Mouse (Mus musculus) CH12.LX (cell line): Measurements from ENCODE around the gene Tnfaip2. TPM values are rescaled to one million over a fixed set of nuclear protein-coding genes. Genes with fewer than 3 reads are reported as not detected.

Experiments used
- DNase-seq: peaks from one replicate; pipeline ENCODE4 v3.0.0-alpha.2; 2013; ENCODE audit errors: extremely low read depth
- H3K27ac ChIP-seq: 2 replicates; pipeline ENCODE4 v1.5.1; 2012; ENCODE audit warnings: low read depth, mild to moderate bottlenecking, control low read depth, moderate library complexity; ENCODE audit not compliant: insufficient read depth
- H3K27me3 ChIP-seq: replicated peaks from 2 replicates; pipeline ENCODE3; 2012; ENCODE audit warnings: inconsistent platforms
- H3K36me3 ChIP-seq, 2 experiments: replicated peaks in 1 of 2; 2 replicates each; pipeline versions ENCODE3 to v1.6.1; 2012; ENCODE audit warnings: inconsistent platforms in 1 of 2, low read length in 1 of 2, mild to moderate bottlenecking in 1 of 2, mixed read lengths in 1 of 2, moderate library complexity in 1 of 2; ENCODE audit not compliant: control insufficient read depth in 1 of 2, insufficient read depth in 1 of 2
- H3K4me1 ChIP-seq, 2 experiments: 2 replicates each; pipeline ENCODE4 v1.6.1; 2012; ENCODE audit warnings: inconsistent platforms in 1 of 2, moderate library complexity in 1 of 2; ENCODE audit not compliant: insufficient read depth in 2 of 2, control insufficient read depth in 1 of 2
- H3K4me2 ChIP-seq: 2 replicates; pipeline ENCODE4 v1.6.1; 2012; ENCODE audit warnings: low read depth, mild to moderate bottlenecking, control low read depth; ENCODE audit not compliant: poor library complexity, insufficient read depth, severe bottlenecking
- H3K4me3 ChIP-seq, 3 experiments: fragments of 150-350 bp in 1 of 3; sonication (generic) in 1 of 3; replicated peaks in 1 of 3; 2 replicates each; pipeline versions ENCODE3 to v1.5.1; 2011 to 2012; ENCODE audit warnings: low read depth in 2 of 3, low read length in 2 of 3, mild to moderate bottlenecking in 2 of 3, moderate library complexity in 2 of 3, control low read depth in 1 of 3, improper control_type of control experiment in 1 of 3, inconsistent platforms in 1 of 3, mixed read lengths in 1 of 3; ENCODE audit not compliant: poor library complexity in 1 of 3
- H3K79me2 ChIP-seq: replicated peaks from 2 replicates; pipeline ENCODE4 v1.6.1; 2012; ENCODE audit warnings: mild to moderate bottlenecking, moderate library complexity; ENCODE audit not compliant: control insufficient read depth, poor library complexity, insufficient read depth, severe bottlenecking; ENCODE audit errors: extremely low read depth
- H3K9ac ChIP-seq: 2 replicates; pipeline ENCODE4 v1.6.1; 2012; ENCODE audit warnings: low read depth, mild to moderate bottlenecking, control low read depth, moderate library complexity; ENCODE audit not compliant: insufficient read depth
- H3K9me3 ChIP-seq: replicated peaks from 2 replicates; pipeline ENCODE3; 2012; ENCODE audit warnings: low read length, inconsistent platforms, mixed read lengths
- CHD1 ChIP-seq: IDR thresholded peaks from 2 replicates; pipeline ENCODE4 v1.6.1; 2012; ENCODE audit warnings: low read depth, low read length, improper control_type of control experiment, inconsistent platforms
- CTCF ChIP-seq, 2 experiments: IDR thresholded peaks in 1 of 2; conservative IDR thresholded peaks in 1 of 2; 2 replicates each; pipeline ENCODE4 v1.5.1; 2011 to 2012; ENCODE audit warnings: low read depth in 2 of 2, low read length in 2 of 2, improper control_type of control experiment in 1 of 2, inconsistent platforms in 1 of 2, mild to moderate bottlenecking in 1 of 2, moderate library complexity in 1 of 2
- ELF1 ChIP-seq: IDR thresholded peaks from 2 replicates; pipeline ENCODE4 v1.6.1; 2014; ENCODE audit warnings: low read depth, mild to moderate bottlenecking, inconsistent platforms, low read length, improper control_type of control experiment
- ETS1 ChIP-seq: conservative IDR thresholded peaks from 2 replicates; pipeline ENCODE4 v1.6.1; 2012; ENCODE audit warnings: low read depth, mild to moderate bottlenecking, inconsistent platforms, low read length, improper control_type of control experiment, moderate library complexity
- GABPA ChIP-seq: IDR thresholded peaks from 2 replicates; pipeline ENCODE4 v1.6.1; 2012; ENCODE audit warnings: low read depth, low read length, improper control_type of control experiment, inconsistent platforms; ENCODE audit not compliant: insufficient replicate concordance
- HCFC1 ChIP-seq: IDR thresholded peaks from 2 replicates; pipeline ENCODE4 v1.6.1; 2012; ENCODE audit warnings: low read depth, mild to moderate bottlenecking, inconsistent platforms, low read length, improper control_type of control experiment
- IRF4 ChIP-seq: IDR thresholded peaks from 2 replicates; pipeline ENCODE4 v1.6.1; 2014; ENCODE audit warnings: low read depth, mild to moderate bottlenecking, inconsistent platforms, low read length, improper control_type of control experiment
- JUN ChIP-seq: IDR thresholded peaks from 2 replicates; pipeline ENCODE4 v1.6.1; 2011; ENCODE audit warnings: low read depth, mild to moderate bottlenecking, low read length, improper control_type of control experiment, moderate library complexity; ENCODE audit not compliant: insufficient read depth
- KAT2A ChIP-seq: IDR thresholded peaks from 2 replicates; pipeline ENCODE4 v1.6.1; 2012; ENCODE audit warnings: low read length, improper control_type of control experiment, inconsistent platforms; ENCODE audit not compliant: insufficient replicate concordance
- MAFK ChIP-seq: IDR thresholded peaks from 2 replicates; pipeline ENCODE4 v1.6.1; 2011; ENCODE audit warnings: low read length, improper control_type of control experiment; ENCODE audit not compliant: insufficient replicate concordance
- MAX ChIP-seq: IDR thresholded peaks from 2 replicates; pipeline ENCODE4 v1.6.1; 2011; ENCODE audit warnings: low read length, improper control_type of control experiment
- MEF2A ChIP-seq: IDR thresholded peaks from 2 replicates; pipeline ENCODE4 v1.6.1; 2014; ENCODE audit warnings: low read depth, mild to moderate bottlenecking, inconsistent platforms, low read length, improper control_type of control experiment, borderline replicate concordance
- MYC ChIP-seq: IDR thresholded peaks from 2 replicates; pipeline ENCODE4 v1.6.1; 2011; ENCODE audit warnings: low read depth, mild to moderate bottlenecking, improper control_type of control experiment, low read length
- NRF1 ChIP-seq: IDR thresholded peaks from 2 replicates; pipeline ENCODE4 v1.6.1; 2014; ENCODE audit warnings: low read depth, mild to moderate bottlenecking, inconsistent platforms, low read length, improper control_type of control experiment, moderate library complexity
- POLR2AphosphoS2 ChIP-seq: IDR thresholded peaks from 2 replicates; pipeline ENCODE4 v1.6.1; 2011; ENCODE audit warnings: low read depth, low read length, improper control_type of control experiment
- RAD21 ChIP-seq: IDR thresholded peaks from 2 replicates; pipeline ENCODE4 v1.6.1; 2011; ENCODE audit warnings: low read depth, mild to moderate bottlenecking, low read length, improper control_type of control experiment, moderate library complexity
- SIN3A ChIP-seq: IDR thresholded peaks from 2 replicates; pipeline ENCODE4 v1.6.1; 2012; ENCODE audit warnings: low read length, improper control_type of control experiment, inconsistent platforms
- SMC3 ChIP-seq: IDR thresholded peaks from 2 replicates; pipeline ENCODE4 v1.6.1; 2011; ENCODE audit warnings: low read depth, low read length, improper control_type of control experiment
- TCF12 ChIP-seq: IDR thresholded peaks from 2 replicates; pipeline ENCODE4 v1.6.1; 2014; ENCODE audit warnings: low read depth, mild to moderate bottlenecking, inconsistent platforms, low read length, improper control_type of control experiment
- UBTF ChIP-seq: IDR thresholded peaks from 2 replicates; pipeline ENCODE4 v1.6.1; 2012; ENCODE audit warnings: low read depth, mild to moderate bottlenecking, inconsistent platforms, low read length, improper control_type of control experiment, moderate library complexity
- USF1 ChIP-seq: IDR thresholded peaks from 2 replicates; pipeline ENCODE4 v1.6.1; 2014; ENCODE audit warnings: low read depth, mild to moderate bottlenecking, inconsistent platforms, low read length, improper control_type of control experiment
- USF2 ChIP-seq: conservative IDR thresholded peaks from 2 replicates; pipeline ENCODE4 v1.6.1; 2011; ENCODE audit warnings: low read depth, low read length, improper control_type of control experiment
- ZC3H11A ChIP-seq: IDR thresholded peaks from 2 replicates; pipeline ENCODE4 v1.6.1; 2012; ENCODE audit warnings: low read depth, mild to moderate bottlenecking, inconsistent platforms, low read length, improper control_type of control experiment
- ZKSCAN1 ChIP-seq: IDR thresholded peaks from 2 replicates; pipeline ENCODE4 v1.6.1; 2012; ENCODE audit warnings: low read depth, inconsistent platforms, low read length, improper control_type of control experiment, borderline replicate concordance
- ZMIZ1 ChIP-seq: IDR thresholded peaks from 2 replicates; pipeline ENCODE4 v1.6.1; 2012; ENCODE audit warnings: low read depth, mild to moderate bottlenecking, inconsistent platforms, low read length, improper control_type of control experiment
- ZNF384 ChIP-seq: IDR thresholded peaks from 2 replicates; pipeline ENCODE4 v1.6.1; 2012; ENCODE audit warnings: low read depth, low read length, improper control_type of control experiment, inconsistent platforms
- dilution Hi-C: fragments of 300-500 bp; cut with MboI; formaldehyde crosslinking; loops from 2 replicates; pipeline ENCODE4 v1.14.3; 2020; ENCODE audit warnings: low sequenced_read_pairs; ENCODE audit not compliant: extremely low pct_unique_long_range_greater_than_20kb, extremely low pct_ligation_motif_present
- in situ Hi-C: fragments of 300-500 bp; cut with MboI; formaldehyde crosslinking; loops from 3 replicates; pipeline ENCODE4 v1.14.3; 2019; ENCODE audit warnings: low sequenced_read_pairs, low pct_ligation_motif_present, low pct_unique_long_range_greater_than_20kb, mixed read lengths
- polyA plus RNA-seq: library from polyadenylated mRNA; unstranded; fragments of >175 nt; gene quantifications from 2 replicates; pipeline ENCODE4 v1.2.1, GENCODE M21; 2012; ENCODE audit warnings: low read depth; ENCODE audit not compliant: insufficient read length
- total RNA-seq, 2 experiments: library from RNA; depleted of rRNA; stranded (reverse); fragments of 300-350 nt in 1 of 2; fragments of >200 nt in 1 of 2; gene quantifications; 2 replicates each; pipeline ENCODE4 v1.2.3; 2012 to 2014

Gene Tnfaip2
- total and polyA plus RNA-seq, 3 experiments, result 0.93 to 2.5 (median 1.4) TPM

- H3K9me3 ChIP-seq, result no peaks in the 10 kb centered on the region
- H3K9ac ChIP-seq, result no peak overlapping the region
- H3K4me3 ChIP-seq, result no peak overlapping the region
- no peaks in the 10 kb centered on the region for H3K36me3 ChIP-seq
- H3K27me3 ChIP-seq, result peaks cover 2% of the 10 kb centered on the region
- in situ Hi-C loops, result no loop called here
- H3K4me2 ChIP-seq, result no peak overlapping the region
- peak; percentile 24 for DNase-seq
- TF ChIP-seq IRF4 (no peak), CTCF (conservative IDR thresholded peaks at IDR 0.05 in 1 of 2, IDR thresholded peaks at IDR 0.05 in 1 of 2; ENCODE audit: low read depth in 2 of 2, low read length in 2 of 2) (peak; percentile 48 to 63; a peak in 3 of 4 replicates)
- TF ChIP-seq, all 38 proteins: peak for 1
- Histone ChIP-seq H3K79me2 (no peaks in the 10 kb centered on the region), H3K27ac (no peak overlapping the region), H3K4me1 (0 out of 4 replicates have a peak, but pooled peaks cover 0 to 2% of the 10 kb centered on the region in 2 experiments)
- dilution Hi-C loops, result no loop called here
These were observed 54.8 kb downstream of the Tnfaip2 start for GRCm38 (mm10) chr12:111497076-111497475.

- Histone ChIP-seq H3K27me3 (no peaks in the 10 kb centered on the region), H3K4me3 (no peak overlapping the region), H3K9ac (no peak overlapping the region), H3K27ac (no peak overlapping the region), H3K36me3 (no peaks in the 10 kb centered on the region), H3K4me1 (peaks cover 2 to 16% of the 10 kb centered on the region in 2 experiments; a peak in 2 of 4 replicates), H3K9me3 (peaks cover 7% of the 10 kb centered on the region), H3K79me2 (no peaks in the 10 kb centered on the region), H3K4me2 (no peak overlapping the region)
- DNase-seq, result no peak
- dilution Hi-C loops (no loop called here), in situ Hi-C loops (no loop called here)
- no peak for TF ChIP-seq USF1
- no peak for TF ChIP-seq ELF1
- no peak for TF ChIP-seq TCF12
- no peak for TF ChIP-seq IRF4
- no peak for TF ChIP-seq ZC3H11A
- no peak for TF ChIP-seq MAX
- no peak for TF ChIP-seq ETS1
- no peak for TF ChIP-seq HCFC1
- no peak for TF ChIP-seq MAFK
- TF ChIP-seq MYC, result no peak
- TF ChIP-seq USF2, result no peak
- no peak for TF ChIP-seq SIN3A
- TF ChIP-seq UBTF, result no peak
These were observed 57.3 kb downstream of the Tnfaip2 start for GRCm38 (mm10) chr12:111499617-111500016.

- Histone ChIP-seq H3K4me1 (peaks cover 0 to 19% of the 10 kb centered on the region in 2 experiments; a peak in 2 of 4 replicates), H3K27me3 (no peaks in the 10 kb centered on the region), H3K36me3 (no peaks in the 10 kb centered on the region), H3K79me2 (no peaks in the 10 kb centered on the region), H3K9ac (no peak overlapping the region), H3K9me3 (peaks cover 7% of the 10 kb centered on the region), H3K4me3 (no peak overlapping the region), H3K27ac (no peak overlapping the region), H3K4me2 (no peak overlapping the region)
- in situ Hi-C loops (no loop called here), dilution Hi-C loops (no loop called here)
- DNase-seq, result no peak
- TF ChIP-seq ZKSCAN1, result no peak
- TF ChIP-seq KAT2A, result no peak
- TF ChIP-seq NRF1, result no peak
- TF ChIP-seq ZMIZ1, result no peak
- TF ChIP-seq TCF12, result no peak
- no peak for TF ChIP-seq POLR2AphosphoS2
- TF ChIP-seq SMC3, result no peak
- TF ChIP-seq RAD21, result no peak
- TF ChIP-seq ZNF384, result no peak
- TF ChIP-seq GABPA, result no peak
- TF ChIP-seq USF2, result no peak
- TF ChIP-seq HCFC1, result no peak
- no peak for TF ChIP-seq UBTF
- no peak for TF ChIP-seq CHD1
- no peak for TF ChIP-seq MEF2A
- no peak for TF ChIP-seq ETS1
- TF ChIP-seq JUN, result no peak
These were observed 58.5 kb downstream of the Tnfaip2 start for GRCm38 (mm10) chr12:111500725-111501124.
